ENCODE assay signal across 8 mouse cellular contexts in genomic region chr14:84445503-84446410, GRCm38 (mm10). TPM values are rescaled to one million over a fixed set of nuclear protein-coding genes. Genes with fewer than 3 reads are reported as not detected.
A peak's percentile ranks its signal among the peaks of the same experiment; 100 is the strongest.
DNase-seq lines count a peak whose midpoint lies in the region; ATAC-seq lines count a peak whose summit lies in the region.

No protein-coding gene starts in this region.

- peak overlapping the region; percentile 57 for H3K4me3 ChIP-seq in limb, embryonic 12.5 days (replicated peaks)
- H3K4me3 ChIP-seq in neural tube, embryonic 11.5 days (ENCODE audit: low read depth, low read length), result peak overlapping the region; percentile 57

- no peaks in the 10 kb centered on the region for H3K36me3 ChIP-seq in limb, embryonic 12.5 days
- H3K36me3 ChIP-seq in neural tube, embryonic 11.5 days (ENCODE audit: control insufficient read depth, insufficient read depth, low read length), result no peaks in the 10 kb centered on the region

- peak overlapping the region; percentile 55 for H3K9ac ChIP-seq in limb, embryonic 12.5 days (replicated peaks)
- H3K9ac ChIP-seq in neural tube, embryonic 11.5 days (ENCODE audit: low read length), result peak overlapping the region; percentile 47

- WGBS in limb, embryonic 12.5 days, result under 1% methylated on average over 59 of the region's 59 CpGs
- WGBS in neural tube, embryonic 11.5 days, result under 1% methylated on average over 59 of the region's 59 CpGs

- peaks cover 36% of the 10 kb centered on the region for H3K4me1 ChIP-seq in limb, embryonic 12.5 days (replicated peaks)
- peaks cover 3% of the 10 kb centered on the region; the same call in 1 of the 2 replicates for H3K4me1 ChIP-seq in neural tube, embryonic 11.5 days (ENCODE audit: control insufficient read depth, insufficient read depth, low read length)

- peak overlapping the region; percentile 85 for H3K4me2 ChIP-seq in limb, embryonic 12.5 days
- peak overlapping the region; percentile 93 for H3K4me2 ChIP-seq in neural tube, embryonic 11.5 days (ENCODE audit: low read depth)

- ATAC-seq in limb, embryonic 12.5 days (ENCODE audit: insufficient number of reproducible peaks, insufficient read depth, low FRiP score, low TSS enrichment, low read depth), result no peak
- ATAC-seq in neural tube, embryonic 11.5 days (ENCODE audit: insufficient read depth, low FRiP score, low TSS enrichment), result 0 out of 2 replicates have a peak, but pooled peaks have one; percentile 0

- H3K27ac ChIP-seq in limb, embryonic 12.5 days, result peak overlapping the region; percentile 50; the same call in 1 of the 2 replicates
- no peak overlapping the region for H3K27ac ChIP-seq in neural tube, embryonic 11.5 days (ENCODE audit: low read depth, low read length)

- no peaks in the 10 kb centered on the region for H3K9me3 ChIP-seq in limb, embryonic 12.5 days
- H3K9me3 ChIP-seq in neural tube, embryonic 11.5 days (ENCODE audit: control insufficient read depth, low read length), result no peaks in the 10 kb centered on the region

- H3K27me3 ChIP-seq in limb, embryonic 12.5 days, result peaks cover 51% of the 10 kb centered on the region
- peaks cover 29% of the 10 kb centered on the region for H3K27me3 ChIP-seq in neural tube, embryonic 11.5 days (ENCODE audit: control insufficient read depth, insufficient read depth, low read length)

- peak; percentile 12 to 19 for DNase-seq in lung, adult 18-20 months
- DNase-seq in lung, postnatal 36 days, result no peak
- peak; percentile 63 for DNase-seq in embryo, embryonic 9.5 days (ENCODE audit: extremely low spot score)
- peak; percentile 30 to 50 for DNase-seq in heart, adult 18-20 months
- peak; percentile 55 for DNase-seq in kidney, adult 18-20 months
- DNase-seq in neural tube, embryonic 11.5 days (ENCODE audit: low spot score), result peak; percentile 70
- no peak for DNase-seq in thymus, postnatal 36 days

RNA-seq across cellular contexts. Expression of gene Pcdh17, which starts 2.4 kb away (rescaled TPM):
- total RNA-seq in heart, adult 18-20 months (2021), result 1 to 10 TPM; 1.2 TPM
- 6.7 and 7.2 TPM in 2 replicates for polyA plus RNA-seq in limb, embryonic 12.5 days (2016; fragmentation: Nextera tagmentation; extraction: Ambion mirVana)
- polyA plus RNA-seq in neural tube, embryonic 11.5 days (2014; fragmentation: Nextera tagmentation; extraction: Ambion mirVana), result 8.6 and 8.7 TPM in 2 replicates

Comparison
In these comparisons a context has a peak if more than half of its experiments do, and no peak if none do; other contexts are left out.
1. DNase-seq: peak in lung, adult 18-20 months (2 of 2), embryo, embryonic 9.5 days (single experiment), heart, adult 18-20 months (2 of 2), kidney, adult 18-20 months (single experiment) and neural tube, embryonic 11.5 days (single experiment); none in lung, postnatal 36 days (single experiment) and thymus, postnatal 36 days (0 of 2).